Comparison of ENCODE assay signal across 36 mouse cellular contexts in genomic region chr2:24894211-24894610, GRCm38 (mm10).
"Had no signal": no experiment of that assay in that cellular context is flagged by ENCODE, and none has a peak within 500 bp of the region (broad histone marks: within the 10 kb centered on the region; RNA-seq: fewer than 3 reads in every experiment).

No protein-coding gene starts in this region.

- H3K27me3 ChIP-seq: heart, embryonic 12.5 days; heart, embryonic 13.5 days; heart, embryonic 15.5 days; hindbrain, embryonic 12.5 days; hindbrain, embryonic 13.5 days; hindbrain, embryonic 15.5 days; intestine, embryonic 15.5 days; kidney, embryonic 15.5 days had no signal

- H3K9ac ChIP-seq: heart, embryonic 12.5 days; heart, embryonic 13.5 days; heart, embryonic 15.5 days; hindbrain, embryonic 12.5 days; hindbrain, embryonic 13.5 days; hindbrain, embryonic 14.5 days; hindbrain, embryonic 15.5 days; intestine, embryonic 15.5 days; kidney, embryonic 15.5 days had no signal

- ATAC-seq: hindbrain, embryonic 16.5 days; hindbrain, postnatal 0 days; inflammation-experienced regulatory T-cells, adult 6 months; intestine, embryonic 15.5 days; intestine, embryonic 16.5 days; intestine, postnatal 0 days had no signal

- H3K27ac ChIP-seq: heart, adult 2 months; heart, embryonic 10.5 days; heart, embryonic 13.5 days; heart, embryonic 15.5 days; hindbrain, embryonic 10.5 days; hindbrain, embryonic 12.5 days; hindbrain, embryonic 13.5 days; hindbrain, embryonic 14.5 days; hindbrain, embryonic 15.5 days; hindbrain, postnatal 0 days; intestine, embryonic 15.5 days; kidney, embryonic 15.5 days; kidney, postnatal 0 days; layer of hippocampus, adult 2 months had no signal

- H3K9me3 ChIP-seq: heart, embryonic 10.5 days; heart, embryonic 12.5 days; heart, embryonic 13.5 days; heart, embryonic 15.5 days; hindbrain, embryonic 10.5 days; hindbrain, embryonic 12.5 days; hindbrain, embryonic 13.5 days; hindbrain, embryonic 15.5 days; intestine, embryonic 15.5 days; kidney, embryonic 15.5 days had no signal

- H3K36me3 ChIP-seq: heart, embryonic 12.5 days; heart, embryonic 15.5 days; hindbrain, embryonic 12.5 days; hindbrain, embryonic 13.5 days; hindbrain, embryonic 15.5 days; intestine, embryonic 15.5 days had no signal

- H3K4me3 ChIP-seq: heart, adult 2 months; heart, embryonic 10.5 days; heart, embryonic 12.5 days; heart, embryonic 13.5 days; heart, embryonic 15.5 days; hindbrain, embryonic 10.5 days; hindbrain, embryonic 12.5 days; hindbrain, embryonic 13.5 days; hindbrain, embryonic 15.5 days; intestine, embryonic 15.5 days; kidney, embryonic 15.5 days; layer of hippocampus, adult 2 months had no signal

- H3K4me1 ChIP-seq: hindbrain, embryonic 10.5 days; hindbrain, embryonic 15.5 days; kidney, embryonic 15.5 days had no signal

- DNase-seq: heart, adult 18-20 months; heart, adult 2 months; heart, postnatal 10 days; heart, postnatal 14 days; heart, postnatal 36 days; heart, postnatal 4 days; kidney, adult 11 months; kidney, adult 18-20 months; kidney, adult 2 months; kidney, adult 8-10 months; kidney, adult 9 months; kidney, postnatal 10 days; kidney, postnatal 14 days; kidney, postnatal 25 days; kidney, postnatal 36 days; kidney, postnatal 4 days; layer of hippocampus, adult 9-11 months had no signal

- H3K4me2 ChIP-seq: heart, embryonic 11.5 days; heart, embryonic 12.5 days; heart, embryonic 13.5 days; heart, embryonic 15.5 days; hindbrain, embryonic 12.5 days; hindbrain, embryonic 13.5 days; hindbrain, embryonic 14.5 days; hindbrain, embryonic 15.5 days; intestine, embryonic 15.5 days; kidney, embryonic 15.5 days had no signal
